ENCODE assay signal across 1 mouse cellular context in the genomic region with DNA sequence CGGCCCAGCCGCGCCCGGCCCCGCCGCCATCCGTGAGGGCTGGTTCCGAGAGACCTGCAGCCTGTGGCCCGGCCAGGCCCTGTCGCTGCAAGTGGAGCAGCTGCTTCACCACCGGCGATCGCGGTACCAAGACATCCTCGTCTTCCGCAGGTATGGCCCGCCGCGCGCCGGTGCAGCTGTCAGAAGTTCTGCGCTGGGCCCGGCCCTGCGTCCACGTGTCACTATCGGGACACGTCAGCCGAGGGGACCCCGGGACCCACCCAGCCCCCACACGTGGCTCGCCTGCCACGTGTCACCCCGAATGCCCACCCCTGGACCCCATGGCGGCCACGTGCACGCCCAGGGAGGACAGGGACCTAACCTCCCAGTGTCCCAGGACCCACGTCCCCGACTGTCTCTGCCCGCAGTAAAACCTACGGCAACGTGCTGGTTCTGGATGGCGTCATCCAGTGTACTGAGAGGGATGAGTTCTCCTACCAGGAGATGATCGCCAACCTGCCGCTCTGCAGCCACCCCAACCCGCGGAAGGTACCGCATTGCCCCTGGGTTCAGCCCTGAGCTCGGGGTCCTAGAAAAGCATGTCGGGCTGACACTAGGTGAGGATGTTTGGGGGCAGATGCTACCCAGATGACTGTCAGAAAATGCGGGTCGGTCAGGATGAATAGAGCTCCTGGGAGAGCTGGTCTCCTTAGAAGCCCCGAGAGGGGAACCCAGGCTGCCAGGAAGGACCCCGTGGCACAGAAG.
A peak's percentile ranks its signal among the peaks of the same experiment; 100 is the strongest.
TF ChIP-seq lines count a peak whose summit lies in the region.

No protein-coding gene starts in this region.

TF ChIP-seq in CH12.LX, 34 proteins besides CTCF, POLR2A, EP300 and RAD21:
- peak; percentile 82 for TF ChIP-seq MXI1 (IDR thresholded peaks at IDR 0.05; ENCODE audit: low read depth, low read length)
- no peak for TF ChIP-seq HCFC1 (IDR thresholded peaks at IDR 0.05; ENCODE audit: low read depth, low read length)
- peak; percentile 11; the same call in 1 of the 2 replicates for TF ChIP-seq USF1 (IDR thresholded peaks at IDR 0.05; ENCODE audit: low read depth, low read length)
- no peak for TF ChIP-seq ZKSCAN1 (IDR thresholded peaks at IDR 0.05; ENCODE audit: borderline replicate concordance, low read depth, low read length)
- TF ChIP-seq MYC (IDR thresholded peaks at IDR 0.05; ENCODE audit: low read depth, low read length): peak; percentile 95
- TF ChIP-seq JUN (IDR thresholded peaks at IDR 0.05; ENCODE audit: insufficient read depth, low read depth, low read length): no peak
- no peak for TF ChIP-seq E2F4 (IDR thresholded peaks at IDR 0.05; ENCODE audit: insufficient replicate concordance, low read depth, low read length)
- peak; percentile 60 for TF ChIP-seq BHLHE40 (IDR thresholded peaks at IDR 0.05; ENCODE audit: low read depth, low read length)
- TF ChIP-seq CHD2 (IDR thresholded peaks at IDR 0.05; ENCODE audit: low read length): no peak
- no peak for TF ChIP-seq NELFE (IDR thresholded peaks at IDR 0.05; ENCODE audit: low read depth, low read length)
- peak; percentile 94 for TF ChIP-seq MAX (IDR thresholded peaks at IDR 0.05; ENCODE audit: low read length)
- peak; percentile 74 for TF ChIP-seq SIN3A (IDR thresholded peaks at IDR 0.05; ENCODE audit: low read length)
